19 mouse cellular contexts compared by ENCODE assay signal in the genomic region with DNA sequence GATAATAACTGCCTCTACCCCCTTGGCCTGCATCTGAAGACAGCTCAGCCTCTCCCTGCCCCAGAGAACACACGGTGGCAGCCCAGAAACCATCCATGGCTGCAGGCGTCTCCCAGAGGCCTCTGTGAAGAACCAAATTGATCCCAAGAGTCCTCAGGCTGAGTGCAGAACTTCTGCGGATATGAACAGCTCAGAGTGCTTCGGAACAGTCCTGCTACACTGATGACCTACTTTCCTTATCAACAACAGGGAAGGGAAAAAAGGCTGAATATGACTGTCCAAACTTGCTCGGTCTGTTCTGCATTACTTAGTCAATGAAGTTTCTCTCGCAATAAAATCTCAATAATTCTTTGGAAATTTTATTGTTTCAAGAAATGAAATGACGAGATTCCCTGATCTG. TPM values are rescaled to one million over a fixed set of nuclear protein-coding genes. Genes with fewer than 3 reads are reported as not detected.
DNase-seq lines count a peak whose midpoint lies in the region; ATAC-seq and TF ChIP-seq lines count a peak whose summit lies in the region.
"Had no signal": no experiment of that assay in that cellular context is flagged by ENCODE, and none has a peak within 500 bp of the region (broad histone marks: within the 10 kb centered on the region; RNA-seq: fewer than 3 reads in every experiment).

No protein-coding gene starts in this region.

- no peaks in the 10 kb centered on the region for H3K27me3 ChIP-seq in heart, embryonic 11.5 days (ENCODE audit: control insufficient read depth, insufficient read depth, low read length)
- no peaks in the 10 kb centered on the region for H3K27me3 ChIP-seq in hindbrain, postnatal 0 days (ENCODE audit: insufficient read depth, low read length)
- no peaks in the 10 kb centered on the region for H3K27me3 ChIP-seq in hindbrain, embryonic 11.5 days (ENCODE audit: control insufficient read depth, insufficient read depth, low read length)
- no peaks in the 10 kb centered on the region for H3K27me3 ChIP-seq in midbrain, embryonic 16.5 days (ENCODE audit: control insufficient read depth, insufficient read depth, low read depth, low read length)
- H3K27me3 ChIP-seq in midbrain, embryonic 11.5 days (ENCODE audit: control insufficient read depth, insufficient read depth, low read length), result no peaks in the 10 kb centered on the region
- H3K27me3 ChIP-seq: embryonic facial prominence, embryonic 13.5 days; forebrain, embryonic 12.5 days; heart, embryonic 15.5 days; hindbrain, embryonic 15.5 days had no signal

- no peak overlapping the region for H3K4me3 ChIP-seq in heart, embryonic 11.5 days (ENCODE audit: low read depth, low read length)
- no peak overlapping the region for H3K4me3 ChIP-seq in hindbrain, postnatal 0 days (ENCODE audit: low read length)
- H3K4me3 ChIP-seq in hindbrain, embryonic 11.5 days (ENCODE audit: low read depth, low read length), result no peak overlapping the region
- no peak overlapping the region for H3K4me3 ChIP-seq in midbrain, embryonic 16.5 days (ENCODE audit: low read depth, low read length)
- H3K4me3 ChIP-seq in midbrain, embryonic 11.5 days (ENCODE audit: low read depth, low read length), result no peak overlapping the region
- H3K4me3 ChIP-seq: embryonic facial prominence, embryonic 13.5 days; forebrain, embryonic 12.5 days; heart, embryonic 15.5 days; hindbrain, embryonic 10.5 days; hindbrain, embryonic 15.5 days had no signal

- H3K27ac ChIP-seq in heart, embryonic 11.5 days (ENCODE audit: low read depth, low read length), result 0 out of 2 replicates have a peak overlapping the region, but pooled peaks have one; percentile 3
- H3K27ac ChIP-seq in hindbrain, postnatal 0 days, result 0 out of 2 replicates have a peak overlapping the region, but pooled peaks have one; percentile 8
- H3K27ac ChIP-seq in hindbrain, embryonic 11.5 days (ENCODE audit: low read depth, low read length), result no peak overlapping the region
- H3K27ac ChIP-seq in midbrain, embryonic 16.5 days (ENCODE audit: low read length), result peak overlapping the region; percentile 24; the same call in 1 of the 2 replicates
- H3K27ac ChIP-seq in midbrain, embryonic 11.5 days (ENCODE audit: low read depth, low read length), result no peak overlapping the region
- H3K27ac ChIP-seq: embryonic facial prominence, embryonic 13.5 days; forebrain, embryonic 12.5 days; hindbrain, embryonic 10.5 days; hindbrain, embryonic 15.5 days had no signal

- DNase-seq in heart, adult 9 months (ENCODE audit: low spot score in 2 of 2), result no peak
- DNase-seq in hindbrain, postnatal 0 days (ENCODE audit: low spot score), result no peak
- DNase-seq in hindbrain, embryonic 11.5 days (ENCODE audit: low spot score), result no peak
- DNase-seq in midbrain, embryonic 11.5 days (ENCODE audit: low spot score, missing footprints), result no peak
- DNase-seq: adrenal gland, adult 2 months; adrenal gland, postnatal 25 days; cerebellum, adult 18-20 months; cerebellum, adult 9-11 months; cerebellum, postnatal 36 days; gastrocnemius, postnatal 10 days had no signal

- H3K9ac ChIP-seq in heart, embryonic 11.5 days (ENCODE audit: low read depth, low read length), result peak overlapping the region; percentile 44; the same call in 1 of the 2 replicates
- H3K9ac ChIP-seq in hindbrain, postnatal 0 days (replicated peaks; ENCODE audit: low read length), result no peak overlapping the region
- no peak overlapping the region for H3K9ac ChIP-seq in hindbrain, embryonic 11.5 days (ENCODE audit: low read depth, low read length)
- H3K9ac ChIP-seq in midbrain, embryonic 16.5 days (ENCODE audit: low read depth, low read length), result no peak overlapping the region
- no peak overlapping the region for H3K9ac ChIP-seq in midbrain, embryonic 11.5 days (ENCODE audit: low read length)
- H3K9ac ChIP-seq: embryonic facial prominence, embryonic 13.5 days; forebrain, embryonic 12.5 days; heart, embryonic 15.5 days; hindbrain, embryonic 15.5 days had no signal

- H3K36me3 ChIP-seq in heart, embryonic 11.5 days (ENCODE audit: control insufficient read depth, insufficient read depth, low read length), result no peaks in the 10 kb centered on the region
- H3K36me3 ChIP-seq in hindbrain, postnatal 0 days (ENCODE audit: insufficient read depth, low read length), result no peaks in the 10 kb centered on the region
- H3K36me3 ChIP-seq in hindbrain, embryonic 11.5 days (ENCODE audit: control insufficient read depth, insufficient read depth, low read length), result no peaks in the 10 kb centered on the region
- H3K36me3 ChIP-seq in midbrain, embryonic 16.5 days (ENCODE audit: control insufficient read depth, insufficient read depth, low read length), result no peaks in the 10 kb centered on the region
- no peaks in the 10 kb centered on the region; the same call in 1 of the 2 replicates for H3K36me3 ChIP-seq in midbrain, embryonic 11.5 days (ENCODE audit: control insufficient read depth, insufficient read depth, low read length)
- H3K36me3 ChIP-seq: embryonic facial prominence, embryonic 13.5 days; heart, embryonic 15.5 days; hindbrain, embryonic 15.5 days had no signal

- 72% methylated on average over 7 of the region's 7 CpGs for WGBS in heart, embryonic 11.5 days (ENCODE audit: insufficient replicate concordance)
- WGBS in hindbrain, postnatal 0 days, result 75% methylated on average over 7 of the region's 7 CpGs
- 91% methylated on average over 7 of the region's 7 CpGs for WGBS in hindbrain, embryonic 11.5 days
- WGBS in midbrain, embryonic 16.5 days, result 87% methylated on average over 7 of the region's 7 CpGs
- 88% methylated on average over 7 of the region's 7 CpGs for WGBS in midbrain, embryonic 11.5 days

- H3K4me2 ChIP-seq in heart, embryonic 11.5 days, result no peak overlapping the region
- H3K4me2 ChIP-seq in hindbrain, postnatal 0 days (ENCODE audit: low read depth, low read length), result no peak overlapping the region
- H3K4me2 ChIP-seq in hindbrain, embryonic 11.5 days (replicated peaks; ENCODE audit: low read depth, low read length), result no peak overlapping the region
- no peak overlapping the region for H3K4me2 ChIP-seq in midbrain, embryonic 16.5 days (ENCODE audit: low read length)
- H3K4me2 ChIP-seq in midbrain, embryonic 11.5 days, result no peak overlapping the region
- H3K4me2 ChIP-seq: embryonic facial prominence, embryonic 13.5 days; forebrain, embryonic 12.5 days; heart, embryonic 15.5 days; hindbrain, embryonic 15.5 days had no signal

- H3K4me1 ChIP-seq in heart, embryonic 11.5 days (ENCODE audit: control insufficient read depth, insufficient read depth, low read length), result peaks cover 32% of the 10 kb centered on the region
- peaks cover 11% of the 10 kb centered on the region for H3K4me1 ChIP-seq in hindbrain, postnatal 0 days (ENCODE audit: insufficient read depth, low read length)
- H3K4me1 ChIP-seq in hindbrain, embryonic 11.5 days (replicated peaks; ENCODE audit: control insufficient read depth, insufficient read depth, low read length), result peaks cover 9% of the 10 kb centered on the region; the same call in 1 of the 2 replicates
- peaks cover 26% of the 10 kb centered on the region for H3K4me1 ChIP-seq in midbrain, embryonic 16.5 days (ENCODE audit: control insufficient read depth, insufficient read depth, low read length)
- peaks cover 12% of the 10 kb centered on the region; the same call in 1 of the 2 replicates for H3K4me1 ChIP-seq in midbrain, embryonic 11.5 days (ENCODE audit: control insufficient read depth, insufficient read depth, low read length)

- no peaks in the 10 kb centered on the region for H3K9me3 ChIP-seq in heart, embryonic 11.5 days (replicated peaks; ENCODE audit: control insufficient read depth, low read length)
- H3K9me3 ChIP-seq in hindbrain, postnatal 0 days (ENCODE audit: low read length), result no peaks in the 10 kb centered on the region
- no peaks in the 10 kb centered on the region for H3K9me3 ChIP-seq in hindbrain, embryonic 11.5 days (ENCODE audit: control insufficient read depth, low read length)
- H3K9me3 ChIP-seq in midbrain, embryonic 16.5 days (replicated peaks; ENCODE audit: control insufficient read depth, low read length, poor library complexity, severe bottlenecking), result no peaks in the 10 kb centered on the region
- H3K9me3 ChIP-seq in midbrain, embryonic 11.5 days (ENCODE audit: control insufficient read depth, low read length), result no peaks in the 10 kb centered on the region
- H3K9me3 ChIP-seq: embryonic facial prominence, embryonic 13.5 days; forebrain, embryonic 12.5 days; heart, embryonic 15.5 days; hindbrain, embryonic 10.5 days; hindbrain, embryonic 15.5 days had no signal

- ATAC-seq in heart, embryonic 11.5 days (replicated peaks; ENCODE audit: insufficient number of reproducible peaks, low FRiP score, low TSS enrichment), result no peak
- ATAC-seq in hindbrain, postnatal 0 days, result no peak
- ATAC-seq in hindbrain, embryonic 11.5 days (ENCODE audit: low FRiP score), result no peak
- no peak for ATAC-seq in midbrain, embryonic 16.5 days
- no peak for ATAC-seq in midbrain, embryonic 11.5 days (ENCODE audit: low FRiP score)
- ATAC-seq: inflammation-experienced regulatory T-cells, adult 6 months; intestine, postnatal 0 days had no signal

- TF ChIP-seq CTCF in hindbrain, postnatal 0 days (IDR thresholded peaks at IDR 0.05; ENCODE audit: low read depth), result no peak

RNA-seq across cellular contexts. Expression of gene Coro1c, which starts 16.6 kb away (rescaled TPM):
- polyA plus RNA-seq in heart, embryonic 11.5 days (2014; fragmentation: Nextera tagmentation; extraction: Ambion mirVana), result 113 and 140 TPM in 2 replicates
- 151 and 159 TPM in 2 replicates for total RNA-seq in hindbrain, postnatal 0 days (2014; rRNA removed)
- polyA plus RNA-seq in hindbrain, postnatal 0 days (2015; fragmentation: Nextera tagmentation; extraction: Ambion mirVana), result 140 and 149 TPM in 2 replicates
- 192 and 230 TPM in 2 replicates for polyA plus RNA-seq in hindbrain, embryonic 11.5 days (2014; fragmentation: Nextera tagmentation; extraction: Ambion mirVana)
- polyA plus RNA-seq in midbrain, embryonic 16.5 days (2015; fragmentation: Nextera tagmentation; extraction: Ambion mirVana), result 201 and 209 TPM in 2 replicates
- polyA plus RNA-seq in midbrain, embryonic 11.5 days (2014; fragmentation: Nextera tagmentation; extraction: Ambion mirVana), result 201 and 205 TPM in 2 replicates

RNA-seq across cellular contexts. Expression of gene Selplg, which starts 59.6 kb away (rescaled TPM):
- polyA plus RNA-seq in heart, embryonic 11.5 days (2014; fragmentation: Nextera tagmentation; extraction: Ambion mirVana), result 0.97 and 1.5 TPM in 2 replicates
- total RNA-seq in hindbrain, postnatal 0 days (2014; rRNA removed), result 2.8 and 4.1 TPM in 2 replicates
- polyA plus RNA-seq in hindbrain, postnatal 0 days (2015; fragmentation: Nextera tagmentation; extraction: Ambion mirVana), result 1.8 and 2.2 TPM in 2 replicates
- 0.96 and 1.0 TPM in 2 replicates for polyA plus RNA-seq in hindbrain, embryonic 11.5 days (2014; fragmentation: Nextera tagmentation; extraction: Ambion mirVana)
- polyA plus RNA-seq in midbrain, embryonic 16.5 days (2015; fragmentation: Nextera tagmentation; extraction: Ambion mirVana), result 1.6 and 2.0 TPM in 2 replicates
- polyA plus RNA-seq in midbrain, embryonic 11.5 days (2014; fragmentation: Nextera tagmentation; extraction: Ambion mirVana), result 1.3 TPM in 2 replicates

Comparison
In these comparisons a context has a peak if more than half of its experiments do, and no peak if none do; other contexts are left out.
1. H3K27ac ChIP-seq: peak in heart, embryonic 11.5 days (single experiment), hindbrain, postnatal 0 days (single experiment) and midbrain, embryonic 16.5 days (single experiment); none in hindbrain, embryonic 11.5 days (single experiment) and midbrain, embryonic 11.5 days (single experiment).